Mouse (Mus musculus) MEL-GATA-1-ER (cell line): ENCODE measurements at regions not wholly inside any gene's neighbourhood (a gene's known extent, or its start where the extent isn't known, plus 50 kb on each side); places are given as distances from the start of the nearest gene placed in this dataset.
A peak's percentile ranks its signal among the peaks of the same experiment; 100 is the strongest.
"Not testable (repeated sequence)": the region's sequence is repeated elsewhere in the genome, so short reads cannot be mapped to it uniquely, and the experiment has no call there.

Experiments
- DNase-seq: peaks from one replicate; pipeline ENCODE4 v3.0.0-alpha.2; 2012; ENCODE audit warnings: low read depth; ENCODE audit errors: extremely low read depth

GRCm38 (mm10) chr17:42956588-42956987 lies 59.8 kb upstream of the Tnfrsf21 start:
- DNase-seq, result no peak

GRCm38 (mm10) chr17:42954722-42955121 lies 61.6 kb upstream of the Tnfrsf21 start:
- no peak for DNase-seq

- DNase-seq, result no peak
Observed at GRCm38 (mm10) chr17:42944453-42944852, 68.0 kb upstream of the Cd2ap start.

GRCm38 (mm10) chr17:42943272-42943696 lies 66.8 kb upstream of the Cd2ap start:
- peak; percentile 72 for DNase-seq

- no peak for DNase-seq
Observed at GRCm38 (mm10) chr17:42939476-42939875, 63.0 kb upstream of the Cd2ap start.

- DNase-seq, result no peak
Observed at GRCm38 (mm10) chr17:42938579-42938978, 62.1 kb upstream of the Cd2ap start.

GRCm38 (mm10) chr17:42937480-42937879 lies 61.0 kb upstream of the Cd2ap start:
- DNase-seq, result not testable (repeated sequence)

GRCm38 (mm10) chr17:42934068-42934467 lies 57.6 kb upstream of the Cd2ap start:
- DNase-seq, result no peak

- no peak for DNase-seq
Observed at GRCm38 (mm10) chr17:42933335-42934004, 57.0 kb upstream of the Cd2ap start.

GRCm38 (mm10) chr17:42927320-42927719 lies 50.9 kb upstream of the Cd2ap start:
- no peak for DNase-seq
